Comparison of ENCODE assay signal across 8 mouse cellular contexts in the genomic region with DNA sequence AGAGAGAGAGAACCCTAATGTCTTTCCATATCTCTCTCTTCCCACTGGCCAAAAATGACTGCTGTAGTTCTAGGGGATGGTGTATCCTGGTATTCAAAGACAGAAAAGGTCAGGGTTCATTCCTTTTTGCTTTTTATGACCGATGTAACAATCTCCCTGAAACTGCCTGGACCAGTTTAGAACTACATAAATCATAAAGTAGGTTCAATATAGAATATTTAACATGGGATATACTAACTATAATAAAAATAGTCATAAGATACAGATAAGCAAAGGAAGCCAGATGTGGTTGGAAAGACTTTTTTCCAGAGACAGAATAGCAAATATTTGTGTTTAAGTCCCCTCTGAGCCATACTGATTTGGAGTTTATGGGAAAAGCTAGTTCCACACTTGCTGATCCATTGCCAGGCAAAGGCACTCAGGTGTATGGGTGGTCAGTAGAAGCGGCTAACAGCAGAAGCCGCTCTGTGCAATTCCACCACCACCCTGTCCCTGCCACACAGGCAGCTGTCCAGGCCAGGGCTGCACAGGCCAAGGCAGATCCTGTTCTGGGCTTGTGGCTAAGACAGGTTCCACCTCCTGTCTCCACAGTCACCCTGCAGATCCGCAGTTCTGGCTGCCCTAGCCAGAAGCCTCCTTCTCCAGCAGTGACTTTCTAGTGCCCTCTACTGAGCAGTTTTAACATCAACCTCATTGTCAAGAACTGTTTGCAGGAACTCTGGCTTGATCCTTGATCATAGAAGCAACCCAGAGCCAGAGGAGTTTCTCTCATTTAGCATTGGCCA. TPM values are rescaled to one million over a fixed set of nuclear protein-coding genes. Genes with fewer than 3 reads are reported as not detected.
DNase-seq lines count a peak whose midpoint lies in the region; ATAC-seq and TF ChIP-seq lines count a peak whose summit lies in the region.

No protein-coding gene starts in this region.

- peak; percentile 82 for TF ChIP-seq CTCF in lung, embryonic 14.5 days (IDR thresholded peaks at IDR 0.05; ENCODE audit: low read depth)

- ATAC-seq in forebrain, embryonic 12.5 days (ENCODE audit: low FRiP score): peak; percentile 86; the same call in 1 of the 2 replicates
- peak; percentile 81 for ATAC-seq in lung, embryonic 14.5 days (ENCODE audit: insufficient read depth)

- no peaks in the 10 kb centered on the region for H3K9me3 ChIP-seq in forebrain, embryonic 12.5 days
- H3K9me3 ChIP-seq in lung, embryonic 14.5 days (ENCODE audit: low read depth, low read length): no peaks in the 10 kb centered on the region

- no peaks in the 10 kb centered on the region for H3K27me3 ChIP-seq in forebrain, embryonic 12.5 days
- no peaks in the 10 kb centered on the region for H3K27me3 ChIP-seq in lung, embryonic 14.5 days (ENCODE audit: insufficient read depth, low read length)

- intact Hi-C loops in heart, postnatal 10 days (cut with DNase I): loop anchor here (2.0 to 5.0 kb wide), 2 partner anchors 867 to 1781 kb away; no protein-coding TSS in a partner anchor

- no peaks in the 10 kb centered on the region for H3K36me3 ChIP-seq in forebrain, embryonic 12.5 days (replicated peaks)
- no peaks in the 10 kb centered on the region for H3K36me3 ChIP-seq in lung, embryonic 14.5 days (ENCODE audit: insufficient read depth)

- no peak overlapping the region for H3K9ac ChIP-seq in forebrain, embryonic 12.5 days
- no peak overlapping the region for H3K9ac ChIP-seq in lung, embryonic 14.5 days

- H3K4me1 ChIP-seq in forebrain, embryonic 12.5 days: no peaks in the 10 kb centered on the region; the same call in 1 of the 2 replicates
- no peaks in the 10 kb centered on the region for H3K4me1 ChIP-seq in lung, embryonic 14.5 days (ENCODE audit: insufficient read depth)

- H3K27ac ChIP-seq in forebrain, embryonic 12.5 days: no peak overlapping the region
- no peak overlapping the region for H3K27ac ChIP-seq in lung, embryonic 14.5 days (ENCODE audit: low read depth)

- WGBS in forebrain, embryonic 12.5 days: 50% methylated on average over 4 of the region's 4 CpGs
- 31% methylated on average over 4 of the region's 4 CpGs for WGBS in lung, embryonic 14.5 days

- no peak overlapping the region for H3K4me3 ChIP-seq in forebrain, embryonic 12.5 days (replicated peaks)
- no peak overlapping the region for H3K4me3 ChIP-seq in lung, embryonic 14.5 days (ENCODE audit: low read depth, low read length)

- peak; percentile 73 for DNase-seq in ES-CJ7 (ENCODE audit: low read depth, low spot score)
- peak; percentile 12 for DNase-seq in c-Kit-positive CD71-negative TER-119-negative erythroid progenitor cells, embryonic 14.5 days (ENCODE audit: low read depth)
- DNase-seq in heart, postnatal 10 days: peak; percentile 64 to 72
- DNase-seq in kidney, postnatal 4 days: peak; percentile 42 to 60
- DNase-seq in lung, embryonic 14.5 days: peak; percentile 87
- DNase-seq in ovary, postnatal 14 days (ENCODE audit: low spot score): peak; percentile 43
- no peak for DNase-seq in spleen, postnatal 14 days (ENCODE audit: low spot score in 2 of 2)

- H3K4me2 ChIP-seq in forebrain, embryonic 12.5 days: no peak overlapping the region
- no peak overlapping the region for H3K4me2 ChIP-seq in lung, embryonic 14.5 days

RNA-seq across cellular contexts. Expression of a gene that starts 47.5 kb away (rescaled TPM):
- 28.4 and 29.7 TPM in 2 replicates for polyA plus RNA-seq in forebrain, embryonic 12.5 days (2016; fragmentation: Nextera tagmentation; extraction: Ambion mirVana)
- total RNA-seq in heart, postnatal 10 days (2021): 10 to 100 TPM; 27.1 to 31.0 TPM
- 28.8 and 31.5 TPM in 2 replicates for polyA plus RNA-seq in lung, embryonic 14.5 days (2014; fragmentation: Nextera tagmentation; extraction: Ambion mirVana)

Comparison
In these comparisons a context has a peak if more than half of its experiments do, and no peak if none do; other contexts are left out.
1. DNase-seq: peak in ES-CJ7 (single experiment), c-Kit-positive CD71-negative TER-119-negative erythroid progenitor cells, embryonic 14.5 days (single experiment), heart, postnatal 10 days (2 of 2), kidney, postnatal 4 days (2 of 2), lung, embryonic 14.5 days (single experiment) and ovary, postnatal 14 days (single experiment); none in spleen, postnatal 14 days (0 of 2).